Mouse (Mus musculus): Measurements from ENCODE around the gene Olfr1313.
"Not testable (repeated sequence)": the region's sequence is repeated elsewhere in the genome, so short reads cannot be mapped to it uniquely, and the experiment has no call there.

Gene Olfr1313

DNA sequence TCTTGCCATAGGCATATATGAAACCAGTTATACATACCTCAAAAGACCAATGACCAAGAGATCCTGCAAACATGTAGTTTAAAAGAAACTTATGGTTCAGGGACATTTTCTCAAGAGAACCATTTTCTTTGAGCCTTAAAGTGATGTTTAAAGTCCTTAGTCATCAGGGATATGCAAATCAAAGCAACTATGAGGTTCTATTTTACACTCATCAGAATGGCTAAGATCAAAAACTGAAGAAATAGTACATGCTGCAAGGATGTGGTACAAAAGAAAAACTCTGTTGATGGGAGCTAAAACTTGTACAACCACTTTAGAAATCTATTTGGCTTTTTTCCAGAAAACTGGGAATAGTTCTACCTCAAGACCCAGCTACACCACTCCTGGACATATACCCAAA lies at the start of gene Olfr1313:
Olfr1313 (minus strand) TSS at position 101 of the 400 bp plus-strand sequence.
- no peak for DNase-seq

DNA sequence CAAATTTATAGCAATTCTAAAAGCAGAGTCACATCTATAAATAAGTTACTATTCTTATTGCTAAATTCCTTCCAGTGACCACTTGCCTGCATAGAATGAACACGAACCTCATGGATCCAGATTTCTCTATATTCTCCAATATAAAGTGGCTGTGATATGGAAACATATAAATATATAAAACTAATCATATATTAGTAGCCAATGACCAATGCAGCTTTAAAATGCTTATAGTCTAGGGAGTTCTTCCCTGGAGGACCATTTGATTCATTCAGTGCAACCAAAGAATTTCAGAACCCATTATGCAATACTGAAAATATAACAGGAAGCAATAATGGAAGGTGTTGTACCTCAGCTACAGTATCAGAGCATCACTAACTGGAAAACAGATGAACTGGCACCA lies 37.7 kb upstream of the Olfr1313 start, which contains the start of gene Olfr1315-ps1:
Olfr1315-ps1 (minus strand) TSS at position 101 of the 400 bp plus-strand sequence.
- no peak for DNase-seq

DNA sequence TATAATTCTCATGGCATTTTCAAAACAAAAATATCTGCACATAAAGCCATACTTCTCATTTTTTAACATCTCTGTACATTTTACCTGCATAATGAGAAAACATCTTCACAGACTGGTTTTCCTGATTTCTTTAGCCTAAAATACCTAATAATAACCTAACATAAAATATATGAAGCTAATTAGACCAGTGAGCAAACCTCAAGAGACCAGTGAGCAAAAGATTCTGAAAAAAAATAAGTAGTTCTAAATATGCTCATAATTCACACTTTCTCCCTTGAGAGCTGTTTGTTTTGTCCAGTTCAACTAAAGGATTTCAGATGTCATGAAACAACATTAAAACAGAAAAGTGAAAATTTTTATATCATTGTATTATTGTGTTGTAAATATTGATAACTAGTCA lies 19.0 kb upstream of the Olfr1313 start, which contains the start of gene Olfr1314:
Olfr1314 (minus strand) TSS at position 101 of the 400 bp plus-strand sequence.
- DNase-seq: no peak

DNA sequence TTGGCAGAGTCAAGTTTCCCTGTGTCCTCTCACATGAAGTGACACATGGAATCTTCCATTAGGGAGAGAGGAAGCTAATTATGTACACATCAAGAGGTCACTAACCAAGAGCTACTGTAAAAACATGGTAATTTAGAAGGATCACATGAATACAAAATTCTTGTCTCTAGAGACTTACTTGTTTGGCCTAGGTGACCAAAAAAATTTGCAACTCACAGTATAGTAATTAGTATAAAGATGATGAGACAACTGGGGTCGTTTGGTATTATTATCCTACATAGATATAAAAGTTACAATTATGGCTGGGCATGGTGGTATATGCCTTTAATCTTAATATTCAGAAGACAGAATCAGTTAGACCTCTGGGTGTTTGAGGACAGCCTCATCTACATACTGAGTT lies 27.5 kb downstream of the Olfr1313 start, which contains the start of gene Olfr1312:
Olfr1312 (minus strand) TSS at position 101 of the 400 bp plus-strand sequence.
- DNase-seq: no peak

DNA sequence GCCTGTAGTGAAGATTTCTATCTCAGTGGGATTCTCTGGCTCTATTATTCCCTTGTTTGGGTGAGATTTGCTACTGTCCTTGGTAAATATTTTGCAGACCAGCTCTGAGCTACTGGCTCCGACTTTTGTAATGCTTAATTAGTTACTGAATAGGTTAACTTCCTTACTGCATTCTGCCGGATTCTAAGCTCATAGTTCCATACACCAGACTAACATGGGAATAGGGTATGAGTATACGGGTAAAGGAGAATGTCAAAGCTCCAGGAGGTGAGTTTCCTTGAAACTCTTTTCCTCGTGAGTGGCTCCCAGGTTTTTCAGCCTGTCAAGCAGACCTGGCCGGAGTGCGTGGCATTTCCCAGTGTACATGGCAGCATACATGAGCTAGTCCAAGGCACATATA lies 50.7 kb downstream of the Olfr1313 start:
- DNase-seq: not testable (repeated sequence)

DNA sequence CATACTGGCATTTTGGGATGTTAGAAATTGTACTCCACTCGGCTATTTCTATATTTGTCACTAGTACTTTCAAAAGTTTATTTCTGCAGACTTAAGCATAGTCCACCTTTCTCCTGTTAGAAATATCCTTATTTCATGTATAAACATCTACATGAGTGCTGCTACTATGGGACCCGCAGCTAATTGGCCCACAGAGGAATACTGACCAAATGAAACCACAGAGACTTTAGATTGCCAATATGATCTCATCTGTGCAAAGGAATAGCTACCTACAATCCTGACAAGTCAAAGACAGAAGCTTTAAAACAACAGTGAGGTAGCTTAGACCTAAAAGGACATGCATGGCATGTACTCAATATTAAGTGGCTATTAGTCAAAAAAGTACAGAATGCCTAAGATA lies 53.3 kb downstream of the Olfr1313 start, which contains the start of gene Olfr1311:
Olfr1311 (minus strand) TSS at position 101 of the 400 bp plus-strand sequence.
- DNase-seq: no peak

All from retina, postnatal 1 day (tissue).